Mouse (Mus musculus) thymus, adult 18-20 months (tissue): ENCODE data around the gene Gda.

Experiments
- DNase-seq, 2 experiments: peaks; one replicate each; pipeline ENCODE4 v3.0.0; 2022; ENCODE audit warnings: mixed read lengths in 2 of 2

Gda gene

GRCm38 (mm10) chr19:21473345-21473744, at the start of gene Gda:
TSS of gene Gda (minus strand) at chr19:21473445.
- DNase-seq = no peak

DNA sequence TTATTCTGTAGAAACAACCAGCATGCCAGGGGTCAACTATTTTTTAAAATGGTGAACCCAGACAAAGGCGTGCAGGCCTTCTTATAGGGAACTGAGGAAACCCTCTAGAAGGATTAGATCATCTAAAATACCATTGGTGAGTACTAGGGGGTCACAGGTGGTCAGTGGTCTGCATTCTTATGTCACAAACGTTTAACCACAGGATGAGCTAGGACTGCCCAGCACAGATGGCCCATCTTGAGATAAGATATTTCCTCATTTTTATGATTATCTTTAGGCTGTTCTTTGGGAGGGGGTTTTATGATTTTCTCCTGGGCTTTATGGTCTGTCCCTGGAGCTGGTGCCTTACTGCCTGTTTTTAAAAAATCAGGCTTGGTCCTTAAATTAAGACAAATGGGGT, 47.0 kb upstream of the Gda start:
- no peak for DNase-seq

DNA sequence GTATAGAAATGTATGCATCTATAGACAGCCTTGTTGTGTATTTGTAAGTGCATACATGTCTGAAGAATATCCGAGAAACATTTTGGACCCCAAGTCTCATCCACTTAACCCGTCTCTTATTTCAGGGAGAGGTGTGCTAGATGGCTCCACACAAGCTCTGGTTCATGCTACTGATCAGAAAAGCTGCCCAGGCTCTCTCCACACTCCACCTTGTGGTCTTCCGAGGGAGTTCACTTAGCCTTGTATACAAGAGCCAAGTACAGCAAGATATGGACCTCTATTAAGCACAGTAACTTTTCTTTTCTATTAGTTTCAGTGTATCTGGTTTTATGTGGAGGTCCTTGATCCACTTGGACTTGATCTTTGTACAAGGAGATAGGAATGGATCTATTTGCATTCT, 36.9 kb upstream of the Gda start:
- no peak for DNase-seq

- DNase-seq = no peak
These were observed 34.5 kb upstream of the Gda start for GRCm38 (mm10) chr19:21507561-21508232.

DNA sequence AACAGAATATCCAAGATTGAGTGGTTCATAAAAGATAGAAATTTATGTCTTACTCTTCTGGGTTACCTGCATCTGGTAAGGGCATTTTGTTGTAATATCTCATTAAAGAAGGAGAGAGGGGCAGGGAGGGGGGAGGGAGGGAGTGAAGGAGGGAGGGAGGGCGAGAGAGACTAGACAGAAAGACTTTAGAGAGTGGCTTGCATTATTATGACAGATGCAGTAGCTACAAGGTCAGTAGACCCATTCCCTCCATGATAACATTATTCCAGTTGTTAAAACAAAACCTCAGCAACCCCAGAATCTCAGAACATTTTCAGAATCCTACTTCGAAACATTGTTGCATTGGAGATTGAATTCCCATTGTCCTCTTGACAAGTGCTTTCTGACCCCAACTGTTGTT, 33.9 kb upstream of the Gda start:
- DNase-seq = no peak

DNA sequence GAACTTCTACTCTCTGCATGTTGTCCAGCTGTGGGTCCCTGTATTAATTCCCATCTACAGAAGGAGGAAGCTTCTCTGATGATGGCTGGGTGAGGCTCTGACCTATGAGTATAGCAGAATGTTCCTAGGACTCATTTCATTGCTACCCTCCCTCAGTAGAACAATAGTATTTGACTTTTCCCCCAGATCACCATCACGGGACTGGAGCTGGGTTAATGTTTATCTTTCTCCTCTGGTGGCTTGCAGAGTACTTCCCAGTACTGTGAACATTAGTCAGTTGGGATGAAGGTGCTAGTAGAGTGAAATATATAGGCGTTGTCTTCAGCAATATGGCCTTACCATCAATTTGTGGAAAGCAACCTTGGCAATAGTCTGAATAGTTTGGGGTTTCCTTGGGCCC, 31.5 kb upstream of the Gda start:
- DNase-seq = no peak

- no peak for DNase-seq
These were observed 26.2 kb upstream of the Gda start for GRCm38 (mm10) chr19:21499394-21499983.

- DNase-seq = no peak
These were observed 22.6 kb upstream of the Gda start for GRCm38 (mm10) chr19:21495817-21496216.

GRCm38 (mm10) chr19:21493807-21494521, 20.7 kb upstream of the Gda start:
- no peak for DNase-seq

GRCm38 (mm10) chr19:21491391-21491790, 18.1 kb upstream of the Gda start:
- no peak for DNase-seq

DNA sequence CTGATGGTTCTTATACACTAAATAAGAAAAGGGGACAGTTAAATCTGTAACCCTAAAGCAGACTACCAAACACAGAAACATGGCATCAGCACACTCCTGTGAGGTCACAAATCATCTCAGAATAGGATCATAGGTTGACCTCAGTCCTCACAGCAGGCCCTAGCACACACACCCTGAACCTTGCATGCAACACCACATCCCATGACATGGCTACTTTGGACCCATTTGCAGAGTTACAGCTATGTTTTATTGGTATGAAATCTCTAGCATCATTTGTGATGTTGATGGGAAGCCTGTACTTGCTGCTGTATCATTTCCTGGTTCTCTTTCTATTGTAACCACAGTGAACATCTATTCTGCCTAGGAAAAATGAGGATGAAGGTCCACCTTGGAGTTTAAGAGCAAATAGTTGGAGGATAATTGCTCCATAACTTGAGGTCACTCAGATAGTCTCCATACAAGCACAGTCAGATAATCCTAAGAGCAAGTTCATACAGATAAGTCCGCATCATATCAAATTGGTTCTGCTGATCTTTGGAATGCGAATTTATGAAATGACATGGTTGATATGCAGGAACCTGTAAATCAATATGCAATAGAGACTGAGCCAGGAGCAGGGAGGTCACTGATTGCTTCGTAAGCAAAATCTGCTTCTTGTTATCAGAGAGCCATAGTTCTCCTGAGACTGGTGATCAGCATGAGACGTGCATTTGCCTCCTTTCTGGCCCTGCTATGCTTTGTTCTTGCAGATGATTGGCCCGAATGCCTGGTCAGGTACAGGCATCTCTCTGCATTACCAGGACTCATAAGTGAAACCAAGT, 14.1 kb upstream of the Gda start:
- no peak for DNase-seq

DNA sequence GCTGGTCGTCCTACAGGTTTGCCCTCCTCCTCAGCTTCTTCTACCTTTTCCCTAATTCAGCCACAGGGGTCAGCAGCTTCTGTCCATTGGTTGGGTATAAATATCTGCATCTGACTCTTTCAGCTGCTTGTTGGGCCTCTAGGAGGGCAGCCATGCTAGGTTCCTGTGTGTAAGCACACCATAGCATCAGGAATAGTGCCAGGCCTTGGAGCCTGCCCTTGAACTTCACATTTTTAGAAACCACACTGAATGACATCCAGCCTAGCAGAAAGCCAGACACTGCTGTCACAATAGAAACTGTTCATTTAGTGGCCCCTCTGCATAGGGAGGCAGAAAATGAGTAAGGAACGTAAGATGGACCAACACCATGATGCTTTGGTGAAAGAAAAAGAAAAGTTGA, 8.9 kb upstream of the Gda start:
- DNase-seq = no peak

DNA sequence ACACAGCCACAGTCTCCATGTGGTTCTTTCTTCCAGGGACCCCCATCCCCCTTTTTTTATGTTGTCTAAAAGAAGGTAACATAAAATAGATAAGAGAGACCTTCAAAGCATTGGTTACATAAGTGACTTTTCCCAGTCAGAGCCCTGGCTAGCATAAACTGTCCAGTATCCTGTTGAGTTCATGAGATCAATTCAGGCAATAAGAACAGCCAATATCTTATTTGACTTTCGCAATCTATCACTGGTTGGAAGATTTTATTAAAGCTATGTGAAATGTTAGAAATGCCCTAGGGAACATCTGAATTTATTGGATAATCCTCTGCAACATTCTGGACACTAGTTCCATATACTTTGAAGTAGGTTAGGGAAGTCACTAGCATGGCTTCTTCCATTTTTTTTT, 7.8 kb upstream of the Gda start:
- no peak for DNase-seq

GRCm38 (mm10) chr19:21480053-21480419, 6.8 kb upstream of the Gda start:
- no peak for DNase-seq

DNA sequence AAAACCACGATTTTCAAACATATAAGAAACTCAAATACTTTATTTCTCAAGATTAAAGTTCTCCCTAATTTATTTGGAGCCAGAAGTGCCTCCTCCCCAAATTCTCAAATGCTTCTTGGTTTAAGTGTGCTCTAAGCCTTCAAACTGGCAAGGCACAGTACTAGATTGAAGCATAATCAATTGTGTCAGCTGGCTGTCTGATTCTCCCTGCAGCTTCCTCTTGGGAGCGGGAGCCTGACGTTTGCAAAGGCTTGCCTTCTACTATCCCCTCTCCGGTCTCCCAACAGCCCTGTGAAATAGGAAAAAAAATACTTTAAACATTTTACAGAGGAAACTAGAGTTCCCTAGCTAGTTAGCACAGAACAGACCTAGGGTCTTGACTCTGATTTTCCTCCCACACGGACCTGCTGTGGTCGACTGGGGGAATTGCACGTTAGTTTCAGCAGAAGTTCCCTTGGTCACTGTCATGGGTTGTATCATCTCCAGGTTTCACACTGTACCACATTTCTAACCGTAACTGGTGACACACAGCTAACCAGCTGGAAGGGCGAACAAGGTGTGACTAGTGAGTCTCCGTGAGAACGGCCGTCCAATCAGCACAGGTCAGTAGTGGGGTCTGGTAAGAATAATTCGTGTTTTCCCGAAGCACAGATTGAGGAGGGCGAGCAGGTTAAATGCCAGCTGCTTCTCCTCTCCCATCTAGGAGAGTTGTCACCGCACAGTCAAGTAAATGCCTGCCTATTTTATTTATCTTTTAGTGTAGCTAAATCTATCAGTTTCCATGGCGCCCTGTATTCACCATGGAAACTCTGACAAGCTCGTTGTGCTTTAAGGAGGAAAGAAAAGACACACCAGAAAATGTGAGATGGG, 6.2 kb upstream of the Gda start:
- no peak for DNase-seq

DNA sequence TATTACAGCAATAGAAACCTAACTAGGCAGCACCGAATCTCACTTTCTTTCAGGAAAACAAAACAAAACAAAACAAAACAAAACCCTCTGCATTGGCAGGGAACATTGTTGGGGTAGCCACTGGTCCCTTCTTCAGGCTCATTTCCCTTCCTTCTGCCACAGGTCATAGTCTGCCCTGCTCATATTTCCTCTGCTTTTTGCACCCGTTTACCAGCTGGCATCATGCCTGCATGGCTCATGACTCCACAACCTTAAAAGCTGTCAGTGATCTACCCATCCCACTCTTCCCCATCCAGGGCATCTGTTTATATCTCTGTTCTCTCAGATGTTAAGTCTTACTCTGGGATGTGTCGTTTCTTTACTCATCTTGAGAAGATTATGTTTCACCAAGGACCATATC, 5.3 kb upstream of the Gda start:
- DNase-seq = no peak

GRCm38 (mm10) chr19:21477780-21478179, 4.5 kb upstream of the Gda start:
- no peak for DNase-seq

GRCm38 (mm10) chr19:21476782-21477181, 3.5 kb upstream of the Gda start:
- DNase-seq = no peak

- DNase-seq = peak; percentile 11 to 24
These were observed 994 bp downstream of the Gda start for GRCm38 (mm10) chr19:21472121-21472780.

DNA sequence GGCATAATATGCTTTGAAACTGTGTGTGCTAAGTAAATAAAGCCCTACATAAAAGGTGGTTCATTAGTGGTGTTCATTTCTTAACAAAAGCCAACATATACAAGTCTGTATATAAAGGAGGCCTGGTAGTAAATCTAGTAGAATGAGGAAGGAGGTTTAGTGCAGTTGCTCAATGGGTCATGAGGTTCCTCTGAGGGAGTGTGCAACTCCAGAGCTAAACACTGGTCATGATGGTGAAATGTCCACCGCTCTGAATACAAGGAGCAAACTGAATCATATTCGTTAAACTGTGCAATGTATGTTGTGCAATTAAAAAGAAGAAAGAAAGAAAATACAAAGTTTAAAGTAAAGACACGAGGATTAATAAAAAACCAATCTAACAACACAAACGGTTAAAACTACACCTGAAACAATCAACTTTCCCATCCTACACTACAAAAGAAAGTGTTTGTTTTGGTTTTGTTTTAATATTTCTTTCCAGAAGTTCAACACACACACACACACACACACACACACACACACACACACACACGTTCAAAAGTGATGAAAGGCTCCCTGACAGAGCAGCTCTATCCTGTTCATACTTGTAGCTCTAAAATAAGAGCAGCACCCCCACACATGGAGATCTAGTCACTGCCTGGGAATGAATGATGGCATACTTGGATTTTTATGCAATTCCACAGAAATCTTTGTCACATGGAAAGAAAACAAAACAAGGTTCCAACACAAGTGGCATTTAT, 11.9 kb downstream of the Gda start:
- no peak for DNase-seq

DNA sequence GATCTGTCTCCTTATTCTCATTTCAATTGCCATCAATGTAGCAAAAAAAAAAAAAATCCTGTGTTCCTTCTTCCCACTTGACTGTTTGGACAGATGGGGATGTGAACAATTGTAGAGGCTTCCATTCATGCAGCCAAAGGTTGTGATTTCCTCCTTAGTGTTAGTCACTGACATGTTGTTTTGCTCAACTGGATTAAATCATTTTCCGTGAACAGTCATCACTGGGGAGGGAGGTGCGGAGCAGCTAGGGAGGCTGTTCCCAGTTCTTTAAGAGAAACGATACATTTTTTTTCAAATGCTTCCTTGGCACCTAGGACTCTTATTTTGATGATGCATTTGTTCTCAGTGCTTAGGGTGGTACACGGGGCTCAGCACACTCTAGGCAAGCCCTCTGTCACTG, 15.8 kb downstream of the Gda start:
- DNase-seq = no peak
